Mouse (Mus musculus) limb, embryonic 10.5 days (tissue): Measurements from ENCODE around the gene Med14. TPM values are rescaled to one million over a fixed set of nuclear protein-coding genes. Genes with fewer than 3 reads are reported as not detected.
A peak's percentile ranks its signal among the peaks of the same experiment; 100 is the strongest.

Experiments
- DNase-seq: peaks from one replicate; pipeline ENCODE4 v3.0.0-alpha.2; 2017; ENCODE audit warnings: low spot score
- H3K27ac ChIP-seq: fragments of 300-500 bp; sonication (generic); 2 replicates; pipeline ENCODE4 v1.5.1; 2016; ENCODE audit warnings: mild to moderate bottlenecking
- H3K27me3 ChIP-seq: fragments of 300-500 bp; sonication (generic); 2 replicates; pipeline ENCODE4 v1.6.1; 2016; ENCODE audit warnings: low read depth, mild to moderate bottlenecking; ENCODE audit not compliant: poor library complexity, severe bottlenecking
- H3K36me3 ChIP-seq: fragments of 300-500 bp; sonication (generic); 2 replicates; pipeline ENCODE4 v1.6.1; 2016; ENCODE audit warnings: mild to moderate bottlenecking, moderate library complexity
- H3K4me1 ChIP-seq: fragments of 300-500 bp; sonication (generic); 2 replicates; pipeline ENCODE4 v1.6.1; 2016
- H3K4me3 ChIP-seq: fragments of 300-500 bp; sonication (generic); 2 replicates; pipeline ENCODE4 v1.5.1; 2016; ENCODE audit warnings: mild to moderate bottlenecking, moderate library complexity
- H3K9me3 ChIP-seq: fragments of 300-500 bp; sonication (generic); replicated peaks from 2 replicates; pipeline ENCODE4 v1.6.1; 2016; ENCODE audit warnings: mild to moderate bottlenecking
- WGBS: fragments of 180-500 bp; shearing (Covaris S2); methylation state at CpG from one replicate; pipeline ENCODE4 v1.1.7; 2016; 5-methylcytosine and 5-hydroxymethylcytosine counted together
- polyA plus RNA-seq: library from polyadenylated mRNA; unstranded; fragments of >200 nt; fragmentation: Nextera tagmentation; extraction: Ambion mirVana; gene quantifications from 2 replicates; pipeline ENCODE4 v1.2.1, GENCODE M21; 2016

Med14 gene
- polyA plus RNA-seq, result 12.3 and 14.9 TPM in 2 replicates

DNA sequence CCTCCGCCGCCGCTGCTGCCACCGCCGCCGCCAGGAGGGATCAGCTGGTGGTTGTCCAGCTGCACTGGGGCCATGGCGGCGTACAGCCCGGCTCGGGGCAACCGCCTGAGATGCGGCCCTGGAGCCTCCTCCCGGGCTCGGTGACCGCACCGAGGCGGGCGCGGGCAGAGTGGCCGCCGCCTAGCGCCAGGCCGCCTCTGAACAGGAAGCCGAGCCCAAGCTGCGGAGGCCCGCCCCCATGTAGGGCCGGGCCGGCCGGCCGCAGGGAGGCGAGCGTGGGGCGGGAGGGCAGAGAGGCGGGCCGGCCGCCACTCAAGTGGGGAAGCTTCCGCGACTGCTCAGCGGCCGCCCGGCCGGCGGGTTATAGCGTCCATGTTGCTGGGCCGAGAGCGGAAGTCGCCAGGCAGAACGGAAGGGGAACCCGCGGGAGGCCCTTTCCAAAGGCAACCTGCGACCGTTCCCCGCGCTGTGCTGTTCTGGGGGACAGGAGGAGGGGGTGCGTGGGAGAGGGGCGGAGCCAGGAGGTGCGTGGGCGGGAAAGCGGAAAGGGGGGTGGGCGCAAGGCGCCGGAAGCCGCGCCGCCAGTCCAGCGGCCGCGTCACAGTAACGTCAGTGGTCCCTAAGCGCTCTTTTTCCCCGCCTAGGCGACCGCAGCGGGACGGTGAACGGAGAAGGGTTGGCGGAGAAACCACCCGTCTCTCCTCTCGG, at the start of gene Med14:
TSS of gene Med14 (minus strand) at position 448 of the 708 bp plus-strand sequence.
- DNase-seq, result peak; percentile 87
- H3K9me3 ChIP-seq, result no peaks in the 10 kb centered on the region
- peak within 1 kb of the TSS; percentile 69 for H3K4me3 ChIP-seq
- no peaks in the 10 kb centered on the region for H3K36me3 ChIP-seq
- H3K27me3 ChIP-seq, result peaks cover 42% of the 10 kb centered on the region
- peak within 1 kb of the TSS; percentile 92 for H3K27ac ChIP-seq
- no peaks in the 10 kb centered on the region for H3K4me1 ChIP-seq
- 3% methylated on average over 68 of the region's 79 CpGs for WGBS

DNA sequence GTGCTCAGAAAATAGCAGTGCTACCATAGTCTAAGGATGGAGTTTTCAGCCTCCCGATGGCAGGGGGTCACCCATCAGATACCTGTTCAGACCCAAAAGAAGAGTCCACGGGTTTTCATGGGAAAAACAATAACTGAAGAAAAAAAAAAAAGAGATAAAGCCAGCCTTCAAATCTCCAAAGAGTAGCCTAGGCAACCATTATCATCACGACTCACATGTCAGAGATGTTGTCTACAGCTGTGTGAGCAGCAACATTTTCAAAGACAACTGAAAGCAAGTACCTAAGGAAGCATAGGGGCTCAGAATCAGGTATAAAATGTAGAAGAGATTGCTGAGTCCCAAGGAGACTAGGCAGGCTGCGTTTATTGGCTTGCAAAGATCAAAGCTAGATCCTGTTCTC, 38.7 kb upstream of the Med14 start:
- 74% methylated on average over 4 of the region's 4 CpGs for WGBS
- Histone ChIP-seq H3K27me3 (0 out of 2 replicates have a peak, but pooled peaks cover 20% of the 10 kb centered on the region), H3K27ac (no peak overlapping the region), H3K4me3 (no peak overlapping the region), H3K9me3 (no peaks in the 10 kb centered on the region), H3K36me3 (no peaks in the 10 kb centered on the region), H3K4me1 (no peaks in the 10 kb centered on the region)
- no peak for DNase-seq

DNA sequence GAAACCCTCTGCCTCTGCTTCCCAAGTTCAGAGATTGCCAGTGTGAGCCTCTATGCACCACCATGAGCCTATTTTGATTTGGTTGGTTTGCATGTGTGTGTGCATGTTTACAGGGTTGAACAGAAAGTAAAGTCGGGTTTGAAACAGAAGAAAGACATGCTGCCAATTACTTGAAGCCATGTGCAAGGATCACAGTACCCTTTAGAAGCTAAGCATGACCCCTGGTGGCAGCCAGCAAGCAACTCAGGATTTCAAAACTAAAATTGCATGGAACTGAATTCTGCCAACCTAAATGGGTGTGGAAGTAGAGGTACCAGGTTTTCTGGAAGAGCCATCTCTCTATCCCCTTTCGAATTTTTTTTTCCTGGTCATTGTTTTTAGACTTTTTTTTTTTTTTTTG, 33.0 kb upstream of the Med14 start:
- Histone ChIP-seq H3K27ac (no peak overlapping the region), H3K4me1 (no peaks in the 10 kb centered on the region), H3K27me3 (peaks cover 18% of the 10 kb centered on the region; the same call in 1 of the 2 replicates), H3K9me3 (no peaks in the 10 kb centered on the region), H3K4me3 (no peak overlapping the region), H3K36me3 (no peaks in the 10 kb centered on the region)
- DNase-seq, result no peak
- 60% methylated on average over 2 of the region's 2 CpGs for WGBS

DNA sequence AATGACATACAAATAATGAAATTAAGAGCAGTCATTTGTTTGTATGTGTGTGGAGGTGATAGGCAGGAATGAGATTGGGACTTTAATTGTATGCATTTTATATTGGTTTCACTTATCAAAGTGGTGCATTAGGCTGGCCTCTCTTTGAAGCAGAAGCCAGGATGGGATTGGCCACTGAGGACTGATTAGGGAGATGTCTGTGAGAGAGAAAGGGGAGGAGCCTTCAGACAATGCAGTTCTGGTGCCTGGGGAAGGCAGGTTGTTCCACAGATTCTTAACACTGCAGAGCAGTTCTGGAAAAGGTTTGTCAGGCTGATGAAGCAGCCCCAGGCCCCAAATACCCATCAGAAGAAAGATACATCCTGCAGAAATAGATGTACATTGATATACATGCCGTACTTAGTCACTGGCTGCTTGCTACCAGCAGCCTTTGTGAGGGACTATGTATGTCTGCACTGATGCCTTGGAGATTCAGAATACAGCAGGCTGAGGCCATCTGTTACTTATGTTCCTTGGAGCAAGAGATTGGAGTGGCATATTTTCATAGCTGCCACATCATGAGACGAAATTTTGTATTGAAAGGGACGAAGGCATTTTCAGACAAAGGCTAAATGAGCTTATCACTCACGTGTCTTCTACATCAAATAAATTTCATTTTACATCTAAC, 29.9 kb upstream of the Med14 start:
- DNase-seq, result no peak
- no peaks in the 10 kb centered on the region for H3K9me3 ChIP-seq
- no peaks in the 10 kb centered on the region for H3K4me1 ChIP-seq
- peaks cover 18% of the 10 kb centered on the region; the same call in 1 of the 2 replicates for H3K27me3 ChIP-seq
- no peak overlapping the region for H3K27ac ChIP-seq
- WGBS, result 89% methylated on average over 4 of the region's 4 CpGs
- no peaks in the 10 kb centered on the region for H3K36me3 ChIP-seq
- no peak overlapping the region for H3K4me3 ChIP-seq

DNA sequence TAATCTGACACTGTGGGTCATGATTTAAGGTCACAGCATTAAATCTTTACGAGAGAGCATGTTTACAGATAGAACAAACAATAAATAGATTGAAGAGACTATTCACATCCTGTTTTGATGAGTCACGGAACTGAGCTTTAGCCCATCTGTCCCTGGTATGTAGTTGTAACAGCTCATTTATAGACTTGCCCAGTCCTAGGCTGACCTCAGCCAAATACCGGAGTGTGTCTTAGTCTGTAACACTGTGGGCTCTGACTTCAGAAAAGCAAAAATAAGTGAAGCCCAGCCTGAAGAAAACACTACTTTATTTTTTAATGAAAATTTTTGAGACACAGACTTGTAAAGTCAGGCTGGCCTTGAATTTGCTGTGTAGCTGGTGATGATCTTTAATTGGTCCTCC, 11.4 kb upstream of the Med14 start:
- 83% methylated on average over 3 of the region's 3 CpGs for WGBS
- Histone ChIP-seq H3K36me3 (no peaks in the 10 kb centered on the region), H3K4me1 (no peaks in the 10 kb centered on the region), H3K27me3 (peaks cover 9% of the 10 kb centered on the region; the same call in 1 of the 2 replicates), H3K27ac (no peak overlapping the region), H3K4me3 (no peak overlapping the region), H3K9me3 (no peaks in the 10 kb centered on the region)
- DNase-seq, result no peak

DNA sequence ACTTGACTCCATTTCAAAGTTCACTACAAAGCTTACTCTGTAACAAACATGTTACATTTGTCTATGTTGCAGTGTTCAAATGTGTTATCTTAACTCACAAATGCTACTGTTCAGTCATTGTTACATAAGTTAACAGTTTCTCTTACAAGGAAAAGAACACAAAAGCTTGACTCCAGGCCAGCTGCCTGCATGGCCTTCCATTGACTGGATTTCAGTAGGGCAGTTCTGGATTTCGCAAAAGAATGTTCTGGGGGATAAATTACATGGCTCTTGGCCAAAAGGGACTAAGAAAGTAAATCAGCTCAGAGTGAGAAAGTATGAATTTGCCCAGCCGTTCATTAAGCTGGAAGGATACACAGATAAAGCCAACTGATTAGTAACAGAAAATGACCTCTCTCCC, 9.7 kb upstream of the Med14 start:
- no peaks in the 10 kb centered on the region for H3K36me3 ChIP-seq
- WGBS, result 87% methylated on average over 2 of the region's 2 CpGs
- DNase-seq, result no peak
- H3K27me3 ChIP-seq, result peaks cover 12% of the 10 kb centered on the region; the same call in 1 of the 2 replicates
- H3K9me3 ChIP-seq, result no peaks in the 10 kb centered on the region
- no peak overlapping the region for H3K4me3 ChIP-seq
- H3K4me1 ChIP-seq, result no peaks in the 10 kb centered on the region
- H3K27ac ChIP-seq, result no peak overlapping the region

DNA sequence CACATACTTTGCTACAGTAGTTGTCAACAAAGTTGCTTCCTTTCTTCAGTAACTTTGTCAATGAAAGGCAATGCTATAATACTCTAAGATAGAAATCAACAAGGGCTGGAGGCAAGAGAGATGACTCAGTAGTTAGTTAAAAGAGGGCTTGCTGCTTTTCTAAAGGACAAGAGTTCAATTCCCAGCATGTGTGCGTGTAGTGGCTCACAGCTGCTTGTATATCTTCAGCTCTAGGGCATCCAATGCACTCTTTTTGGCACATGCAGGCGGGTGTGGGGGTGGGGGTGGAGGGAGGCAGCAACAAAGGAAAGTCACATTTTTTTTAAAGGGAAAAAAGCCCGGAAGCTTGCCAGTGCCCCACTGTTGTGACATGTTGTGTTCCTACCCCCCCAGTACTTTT, 6.7 kb upstream of the Med14 start:
- no peaks in the 10 kb centered on the region for H3K4me1 ChIP-seq
- no peak for DNase-seq
- H3K27me3 ChIP-seq, result peaks cover 16% of the 10 kb centered on the region; the same call in 1 of the 2 replicates
- no peaks in the 10 kb centered on the region for H3K36me3 ChIP-seq
- no peak overlapping the region for H3K4me3 ChIP-seq
- H3K27ac ChIP-seq, result no peak overlapping the region
- WGBS, result 81% methylated on average over 3 of the region's 3 CpGs
- no peaks in the 10 kb centered on the region for H3K9me3 ChIP-seq

DNA sequence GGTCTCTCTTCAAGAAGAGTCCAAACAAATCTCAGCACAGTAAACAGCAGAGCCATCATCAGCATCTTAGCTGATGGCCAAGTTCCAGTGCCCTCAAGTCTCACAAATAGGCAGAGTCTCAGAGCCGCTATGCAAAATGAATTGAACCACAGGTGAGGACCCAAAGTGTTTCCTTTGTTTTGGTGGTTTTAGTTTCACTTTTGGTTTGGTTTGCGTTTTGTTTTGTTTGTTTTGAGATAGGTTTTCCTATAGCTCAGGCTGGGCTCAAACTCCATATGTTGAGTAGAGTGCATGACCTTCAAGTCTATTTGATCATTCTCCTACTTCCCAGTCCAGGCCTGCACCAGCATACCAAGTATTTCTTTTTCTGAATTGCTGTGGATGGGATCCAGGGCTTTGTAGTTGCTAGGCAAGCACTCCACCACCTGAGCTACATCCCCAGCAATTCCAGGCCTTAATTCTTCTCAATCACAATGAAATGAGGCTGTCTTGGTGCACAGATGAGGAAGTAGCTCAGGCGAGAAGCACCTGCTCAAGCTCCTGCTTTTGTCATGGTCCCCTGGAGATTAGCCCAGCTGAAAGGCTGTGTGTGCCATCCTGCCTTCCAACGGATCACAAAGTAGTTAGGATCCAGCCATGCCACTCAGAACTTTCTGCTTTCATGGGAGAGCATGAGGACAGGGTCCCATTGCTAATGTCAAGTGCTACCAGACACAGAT, 5.1 kb upstream of the Med14 start:
- Histone ChIP-seq H3K36me3 (no peaks in the 10 kb centered on the region), H3K4me1 (no peaks in the 10 kb centered on the region), H3K4me3 (no peak overlapping the region), H3K9me3 (no peaks in the 10 kb centered on the region), H3K27ac (no peak overlapping the region), H3K27me3 (peaks cover 29% of the 10 kb centered on the region)
- 74% methylated on average over 4 of the region's 4 CpGs for WGBS
- no peak for DNase-seq

DNA sequence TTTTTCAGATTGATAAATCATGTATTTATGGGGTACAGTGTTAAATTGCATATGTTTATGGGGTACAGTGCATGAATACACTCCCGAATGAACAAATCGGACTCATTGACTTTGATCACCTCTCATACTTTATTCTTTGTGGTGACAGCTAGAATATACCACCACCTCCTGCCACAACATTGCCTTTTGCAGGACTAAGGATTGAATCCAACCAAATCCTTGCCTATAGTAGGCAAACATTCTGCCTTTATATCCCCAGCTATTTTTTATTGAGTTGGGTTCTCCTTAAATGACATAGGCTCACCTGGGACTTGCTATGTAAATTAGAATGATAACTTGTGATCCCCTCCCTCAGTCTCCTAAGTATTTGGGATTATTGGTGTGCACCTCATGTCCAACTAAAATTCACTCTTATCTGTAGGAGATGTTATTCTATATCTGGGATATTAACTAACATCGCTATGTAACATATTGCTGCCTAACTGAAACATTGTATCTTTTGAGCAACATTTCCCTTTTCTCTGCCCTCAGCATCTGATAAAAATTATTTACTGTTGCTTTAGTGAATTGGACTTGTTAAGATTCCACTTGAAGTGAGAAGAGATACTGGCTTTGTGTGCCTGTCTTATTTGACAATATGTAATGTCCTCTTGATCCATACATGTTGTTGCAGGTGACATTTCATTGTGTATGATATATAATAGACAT, 1.4 kb upstream of the Med14 start:
- no peaks in the 10 kb centered on the region for H3K4me1 ChIP-seq
- H3K27ac ChIP-seq, result peak overlapping the region; percentile 92
- WGBS, result 84% methylated on average over 3 of the region's 3 CpGs
- peak overlapping the region; percentile 69 for H3K4me3 ChIP-seq
- H3K27me3 ChIP-seq, result peaks cover 45% of the 10 kb centered on the region
- no peaks in the 10 kb centered on the region for H3K9me3 ChIP-seq
- no peaks in the 10 kb centered on the region for H3K36me3 ChIP-seq
- DNase-seq, result no peak

DNA sequence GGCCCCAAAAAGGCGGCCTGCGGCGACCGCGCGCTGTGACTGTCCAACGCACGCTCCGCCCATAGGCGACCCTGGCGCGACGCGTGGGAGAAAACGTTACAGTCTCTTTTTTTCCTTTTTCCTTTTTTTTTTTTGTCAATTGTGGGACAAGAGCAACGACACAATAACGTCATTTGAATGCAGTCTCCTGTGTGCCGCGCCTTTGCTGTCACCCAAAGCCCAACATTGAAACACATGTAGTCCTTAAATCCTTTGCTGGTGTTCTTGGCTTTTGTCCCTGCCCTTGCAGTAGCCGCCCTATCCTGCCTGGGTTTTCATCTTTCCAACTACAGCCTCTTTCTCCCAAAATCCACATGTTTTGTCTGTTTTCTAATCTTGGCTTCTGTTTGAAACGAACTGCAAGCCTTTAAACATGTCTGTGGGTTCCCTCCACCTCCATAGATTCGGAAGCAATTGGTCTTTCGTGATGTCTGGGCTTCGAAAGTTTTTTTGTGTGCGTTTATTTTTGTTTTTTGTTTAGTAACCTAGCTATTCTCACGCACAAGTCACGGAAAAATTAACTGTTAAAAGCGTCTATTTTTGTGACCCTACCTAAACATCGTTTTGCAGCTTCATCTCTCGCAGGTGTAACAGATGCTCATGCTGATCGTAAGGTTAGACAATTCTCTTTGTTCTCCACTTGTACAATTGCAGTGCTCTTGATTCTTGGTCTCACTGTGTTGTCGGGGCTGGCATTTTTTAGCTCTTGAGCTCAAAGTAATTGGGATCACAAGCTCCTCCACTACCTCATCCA, 657 bp upstream of the Med14 start:
- Histone ChIP-seq H3K4me1 (no peaks in the 10 kb centered on the region), H3K27me3 (peaks cover 45% of the 10 kb centered on the region), H3K27ac (peak overlapping the region; percentile 92), H3K36me3 (no peaks in the 10 kb centered on the region), H3K4me3 (peak overlapping the region; percentile 69), H3K9me3 (no peaks in the 10 kb centered on the region)
- WGBS, result 12% methylated on average over 32 of the region's 32 CpGs
- no peak for DNase-seq

DNA sequence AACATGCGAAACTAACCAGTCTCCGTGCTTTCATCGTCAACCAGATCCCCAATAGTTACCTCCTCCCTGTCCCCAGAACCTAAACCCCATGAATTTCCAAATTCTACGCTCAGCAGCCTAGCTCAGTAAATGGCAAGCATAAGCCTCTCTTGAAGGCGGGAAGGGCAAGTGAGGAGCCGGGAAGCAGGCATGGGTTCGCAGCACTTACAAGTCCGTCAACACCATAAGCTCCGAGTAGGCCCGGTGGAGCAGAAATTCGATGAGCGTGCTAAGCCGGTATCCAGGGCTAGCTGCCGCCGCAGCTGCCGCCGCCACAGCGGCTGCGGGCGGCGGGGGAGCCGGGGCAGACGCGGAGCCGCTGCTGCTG, 631 bp downstream of the Med14 start:
- peaks cover 42% of the 10 kb centered on the region for H3K27me3 ChIP-seq
- H3K27ac ChIP-seq, result peak overlapping the region; percentile 92
- no peaks in the 10 kb centered on the region for H3K4me1 ChIP-seq
- WGBS, result 3% methylated on average over 21 of the region's 25 CpGs
- no peak for DNase-seq
- H3K9me3 ChIP-seq, result no peaks in the 10 kb centered on the region
- H3K36me3 ChIP-seq, result no peaks in the 10 kb centered on the region
- H3K4me3 ChIP-seq, result peak overlapping the region; percentile 69

DNA sequence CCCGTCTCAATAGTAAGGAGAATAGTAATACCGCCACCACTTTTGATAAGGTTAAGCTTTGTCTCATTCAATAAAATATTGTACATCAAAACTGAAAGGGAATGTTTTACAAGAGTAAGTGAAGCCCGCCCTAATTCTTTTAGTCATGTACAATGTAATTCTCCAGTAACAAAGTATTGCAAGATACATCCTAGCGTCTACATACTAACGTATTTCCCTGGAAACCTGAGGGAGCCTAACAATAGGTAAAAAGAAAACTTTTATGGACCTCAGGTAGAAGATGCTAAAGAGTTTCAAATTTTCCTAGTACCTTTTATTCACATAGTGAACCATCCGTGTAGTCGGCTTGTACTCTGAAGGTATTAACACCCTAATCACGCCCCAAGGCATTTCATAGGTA, 1.4 kb downstream of the Med14 start:
- peak overlapping the region; percentile 69 for H3K4me3 ChIP-seq
- H3K9me3 ChIP-seq, result no peaks in the 10 kb centered on the region
- H3K27ac ChIP-seq, result no peak overlapping the region
- DNase-seq, result no peak
- peaks cover 42% of the 10 kb centered on the region for H3K27me3 ChIP-seq
- 12% methylated on average over 8 of the region's 8 CpGs for WGBS
- H3K36me3 ChIP-seq, result no peaks in the 10 kb centered on the region
- H3K4me1 ChIP-seq, result no peaks in the 10 kb centered on the region
